Mouse (Mus musculus) c-Kit-positive CD71-positive TER-119-negative erythroid progenitor cells, embryonic 14.5 days (primary cell): ENCODE measurements around the gene Ly86.

Experiments
- DNase-seq: peaks from one replicate; pipeline ENCODE4 v3.0.0-alpha.2; 2013; ENCODE audit warnings: low read depth

The Ly86 gene

GRCm38 (mm10) chr13:37353016-37353415, 8.0 kb downstream of the Ly86 start:
- DNase-seq, result no peak

- DNase-seq, result no peak
These were observed 8.9 kb downstream of the Ly86 start for GRCm38 (mm10) chr13:37353868-37354267.

- no peak for DNase-seq
These were observed 9.4 kb downstream of the Ly86 start for GRCm38 (mm10) chr13:37354432-37354831.

- DNase-seq, result no peak
These were observed 10.8 kb downstream of the Ly86 start for GRCm38 (mm10) chr13:37355642-37356331.

GRCm38 (mm10) chr13:37356549-37356948, 11.5 kb downstream of the Ly86 start:
- DNase-seq, result no peak

DNA sequence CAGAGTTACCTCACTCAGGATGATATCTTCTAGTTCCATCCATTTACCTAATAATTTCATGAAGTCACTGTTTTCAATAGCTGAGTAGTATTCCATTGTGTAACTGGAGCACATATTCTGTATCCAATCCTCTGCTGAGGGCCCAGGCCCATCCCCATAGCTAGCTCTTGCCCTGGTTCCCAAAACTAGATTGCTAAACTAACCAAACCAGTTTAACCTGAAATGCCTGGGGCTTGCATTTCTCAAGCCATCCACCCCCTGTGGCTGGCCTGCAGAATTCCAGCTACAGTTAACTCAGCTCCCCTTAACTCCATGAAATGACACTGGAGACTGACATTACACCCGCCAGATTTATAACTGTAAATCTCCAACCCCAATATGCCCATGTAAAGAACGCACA, 13.1 kb downstream of the Ly86 start:
- DNase-seq, result no peak

DNA sequence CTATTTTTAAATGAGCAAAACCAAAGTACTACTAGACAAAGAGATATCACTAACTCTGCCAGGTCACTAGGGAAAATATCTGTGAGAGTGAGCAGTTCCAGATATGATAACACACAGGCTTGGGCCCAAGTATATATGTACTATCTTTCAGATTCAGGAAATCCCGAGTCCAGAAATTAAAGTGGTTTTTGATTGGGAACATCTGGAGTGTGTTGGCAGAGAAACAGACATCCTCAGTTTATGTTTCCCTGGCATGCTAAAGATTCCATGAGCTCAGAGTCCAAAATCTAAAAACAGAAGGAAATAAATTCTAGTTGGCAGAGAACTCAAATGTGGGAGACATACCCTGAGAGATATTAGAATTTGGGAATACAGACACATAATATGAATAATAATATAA, 16.2 kb downstream of the Ly86 start:
- DNase-seq, result no peak

- no peak for DNase-seq
These were observed 19.3 kb downstream of the Ly86 start for GRCm38 (mm10) chr13:37364351-37364750.

- DNase-seq, result no peak
These were observed 31.4 kb downstream of the Ly86 start for GRCm38 (mm10) chr13:37376411-37376810.

DNA sequence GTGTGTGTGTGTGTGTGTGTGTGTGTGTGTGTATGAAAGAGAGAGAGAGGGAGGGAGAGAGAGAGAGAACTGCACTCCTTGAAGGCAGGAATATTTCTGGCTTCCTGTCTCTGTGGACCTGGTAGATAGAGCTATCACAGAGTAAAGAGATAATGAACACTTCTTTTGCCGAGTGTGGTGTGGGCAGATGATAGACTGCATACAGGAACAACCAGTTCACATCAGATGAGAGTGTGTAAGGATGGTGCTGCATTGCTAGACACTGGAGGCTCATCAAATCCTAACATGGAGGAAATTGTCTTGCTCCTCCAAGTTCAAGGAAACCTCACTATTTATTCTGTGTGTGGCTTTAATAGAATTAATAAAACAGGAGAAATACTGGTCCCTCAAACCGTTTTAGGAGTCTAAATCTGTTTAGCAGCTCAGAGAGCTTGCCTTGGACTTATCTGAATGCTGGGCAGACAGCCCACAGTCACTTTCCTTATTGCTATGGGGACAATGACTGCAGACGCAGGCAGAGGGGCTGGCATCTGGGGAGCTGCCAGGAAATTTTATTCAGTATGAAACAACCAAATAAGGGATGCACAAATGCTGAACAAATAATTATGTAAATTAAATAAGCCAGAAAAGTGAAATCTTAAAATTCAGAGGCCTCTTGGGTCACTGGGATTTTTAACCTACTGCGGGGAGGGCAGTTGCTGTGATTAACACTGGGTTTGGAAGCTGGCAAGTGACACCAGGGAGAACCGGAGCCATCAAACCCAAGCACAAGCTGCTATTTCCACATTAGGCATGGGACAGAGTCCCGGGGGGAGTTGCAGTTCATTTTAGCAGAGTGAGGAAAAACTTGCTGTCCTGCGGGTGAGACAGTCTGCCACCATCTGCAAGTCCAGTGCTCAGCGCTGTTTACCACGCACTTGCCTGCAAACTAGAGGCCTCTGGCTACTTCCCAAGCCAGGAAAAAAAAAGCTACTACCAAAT, 43.5 kb downstream of the Ly86 start:
- DNase-seq, result no peak

DNA sequence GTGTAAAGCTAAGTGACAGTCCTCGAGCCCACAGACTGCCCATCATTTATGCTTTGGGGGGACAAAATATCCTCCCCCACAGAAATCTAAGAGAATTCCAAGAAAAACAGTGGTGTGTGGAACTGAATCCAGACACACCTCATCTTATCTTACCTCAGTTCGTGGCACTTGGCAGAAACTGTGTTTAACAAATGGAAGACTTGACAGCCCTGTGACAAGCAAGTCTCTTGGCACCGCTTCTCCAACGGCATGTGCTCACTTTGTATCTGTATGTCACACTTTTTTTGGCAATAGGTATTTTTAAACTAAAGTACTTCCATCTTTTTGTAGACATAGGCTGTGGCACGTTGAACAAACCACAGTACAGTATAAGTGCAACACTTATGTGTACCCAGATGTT, 44.3 kb downstream of the Ly86 start:
- DNase-seq, result no peak

DNA sequence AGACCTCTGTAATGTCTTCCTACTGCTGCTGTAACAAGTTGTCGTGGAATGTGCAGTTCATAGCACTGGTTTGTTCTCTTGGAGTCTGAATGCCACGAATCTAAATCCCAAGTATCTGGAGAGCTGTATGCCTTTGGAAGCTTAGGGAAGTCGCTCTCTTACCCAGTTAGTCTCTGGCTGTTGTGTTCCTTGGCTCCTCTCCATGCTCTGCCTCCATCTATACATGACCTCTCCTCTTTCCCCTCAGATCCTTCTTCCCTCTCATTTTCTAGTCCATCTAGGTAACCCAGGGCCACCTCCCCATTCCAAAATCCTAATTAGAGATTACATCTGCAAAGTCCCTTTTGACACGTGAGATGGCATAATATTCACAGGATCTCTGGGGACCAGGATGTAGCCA, 53.8 kb downstream of the Ly86 start:
- no peak for DNase-seq

DNA sequence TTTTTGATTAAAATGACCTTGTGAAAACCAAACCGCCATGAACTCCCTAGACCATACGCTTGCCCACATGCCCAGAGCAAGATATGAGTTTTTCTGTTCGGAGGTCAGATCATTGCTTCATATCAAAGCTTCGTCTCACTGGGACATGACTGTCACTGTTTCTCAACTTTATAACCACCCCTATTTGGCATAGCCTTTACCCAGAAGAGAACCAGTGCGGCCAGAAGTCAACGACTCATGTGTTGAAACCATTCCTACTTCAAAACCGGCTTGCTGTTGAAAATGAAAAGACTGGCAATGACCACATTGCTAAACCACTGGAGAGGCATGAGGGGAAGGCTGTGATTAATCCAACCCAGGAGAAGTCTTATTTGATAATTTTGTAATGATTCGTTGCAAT, 54.3 kb downstream of the Ly86 start:
- DNase-seq, result no peak

GRCm38 (mm10) chr13:37402421-37402820, 57.4 kb downstream of the Ly86 start:
- no peak for DNase-seq

DNA sequence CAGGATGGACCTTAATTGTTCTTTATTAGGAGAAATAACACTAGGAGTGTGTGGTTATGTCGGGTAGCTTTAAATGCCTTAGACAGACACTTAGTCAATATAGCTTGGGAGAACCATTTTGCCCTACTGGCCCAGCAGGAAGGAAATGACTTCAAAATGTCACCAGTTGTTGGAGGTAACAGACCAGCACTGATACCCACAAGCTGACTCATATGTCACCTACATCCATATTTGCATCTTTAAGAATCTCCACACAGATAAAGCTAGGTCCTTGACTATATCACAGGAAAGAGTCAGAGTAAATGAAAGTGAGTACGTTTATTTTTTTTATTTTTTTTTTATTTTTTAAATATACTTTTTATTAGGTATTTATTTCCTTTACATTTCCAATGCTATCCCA, 58.7 kb downstream of the Ly86 start:
- no peak for DNase-seq

DNA sequence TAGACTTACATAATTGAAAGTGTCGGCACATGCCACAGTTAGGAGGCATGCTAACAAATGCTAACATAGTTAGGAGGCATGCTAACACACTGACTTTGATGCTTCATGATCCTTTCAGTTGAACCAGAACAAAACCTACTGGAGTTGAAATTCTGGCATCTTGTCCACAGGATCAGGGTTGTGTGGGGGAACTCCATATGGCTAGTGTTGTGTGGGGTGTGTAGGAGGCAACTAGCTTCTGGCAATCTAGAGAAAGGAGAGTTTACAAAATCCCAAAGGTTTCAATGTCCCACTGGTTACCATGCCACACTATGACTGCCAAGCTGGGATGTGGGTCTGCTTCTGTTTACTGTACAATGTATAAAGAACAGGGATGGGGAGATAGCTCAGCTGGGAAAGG, 70.7 kb downstream of the Ly86 start:
- no peak for DNase-seq

DNA sequence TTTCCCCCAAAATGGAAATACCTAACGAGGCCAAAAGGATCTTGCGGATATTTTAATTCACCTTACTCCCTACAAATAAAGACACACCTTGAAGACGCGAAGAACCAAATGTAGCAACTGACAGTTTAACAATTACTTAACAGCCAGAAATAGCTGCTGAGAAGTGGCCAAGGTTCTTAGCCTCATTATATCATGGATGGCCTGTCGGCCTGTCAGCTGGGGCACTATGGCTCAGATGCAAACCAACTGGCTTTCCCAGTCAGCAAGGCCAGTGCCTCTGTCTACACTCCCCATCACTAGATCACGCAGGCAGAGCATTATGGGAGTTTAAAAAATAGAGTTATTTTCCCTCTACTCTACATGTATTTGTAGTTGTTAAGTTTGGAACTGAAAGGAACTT, 78.4 kb downstream of the Ly86 start:
- no peak for DNase-seq

DNA sequence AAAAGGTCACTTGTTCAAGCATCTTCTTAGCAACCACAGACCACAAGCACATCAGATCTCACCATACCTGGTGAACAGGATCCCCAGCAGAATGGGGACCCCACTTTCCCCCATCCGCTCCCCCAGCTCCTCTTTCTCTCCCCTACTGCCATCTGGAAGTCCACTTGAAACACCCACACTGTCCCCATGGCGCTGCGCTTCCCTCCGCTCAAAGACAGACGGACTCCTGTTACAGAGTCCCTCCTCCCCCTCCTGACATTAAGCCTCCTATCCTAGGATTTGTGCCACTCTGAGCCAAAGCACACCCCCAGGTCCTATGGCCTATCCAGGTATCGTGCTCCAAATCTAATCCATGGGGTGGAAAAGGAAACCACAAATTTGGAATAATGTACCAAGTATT, 79.9 kb downstream of the Ly86 start:
- no peak for DNase-seq

DNA sequence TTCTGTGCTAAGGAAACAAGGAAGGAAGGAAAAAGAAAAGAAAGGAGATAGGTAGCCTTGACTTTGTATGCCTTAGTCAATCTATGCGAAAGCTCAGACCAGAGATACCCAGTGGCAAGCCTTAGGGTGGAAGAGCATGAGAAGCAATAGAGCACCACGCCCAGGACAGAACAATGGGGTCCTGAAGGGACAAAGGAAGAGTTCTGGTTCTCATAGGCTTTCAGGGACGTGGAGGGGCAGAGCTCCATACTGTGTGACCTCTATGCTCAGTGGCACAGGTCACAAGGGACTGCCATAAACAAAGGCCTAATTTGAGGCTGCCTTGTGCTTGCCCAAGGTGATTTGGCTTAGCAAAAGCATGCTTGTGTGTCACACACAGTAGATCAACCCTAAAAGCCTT, 80.4 kb downstream of the Ly86 start:
- no peak for DNase-seq

GRCm38 (mm10) chr13:37426578-37427336, 81.7 kb downstream of the Ly86 start:
- DNase-seq, result no peak

DNA sequence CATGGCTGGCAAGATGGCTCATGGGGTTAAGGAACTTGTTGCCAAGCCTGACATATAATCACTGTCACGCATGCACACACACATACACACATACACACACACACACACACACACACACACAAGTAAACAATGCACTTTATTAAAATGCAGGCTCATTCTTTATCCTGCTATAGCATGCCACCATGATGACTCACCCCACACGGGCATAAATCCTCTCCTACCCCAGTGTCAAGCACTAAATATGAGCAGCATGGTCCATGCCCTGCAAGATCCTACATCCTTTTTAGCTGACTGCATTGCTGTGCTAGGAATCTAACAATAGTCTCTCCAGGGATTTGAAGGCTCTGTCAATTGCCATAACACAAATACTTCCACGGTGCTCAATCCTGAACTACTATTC, 83.5 kb downstream of the Ly86 start:
- DNase-seq, result no peak

DNA sequence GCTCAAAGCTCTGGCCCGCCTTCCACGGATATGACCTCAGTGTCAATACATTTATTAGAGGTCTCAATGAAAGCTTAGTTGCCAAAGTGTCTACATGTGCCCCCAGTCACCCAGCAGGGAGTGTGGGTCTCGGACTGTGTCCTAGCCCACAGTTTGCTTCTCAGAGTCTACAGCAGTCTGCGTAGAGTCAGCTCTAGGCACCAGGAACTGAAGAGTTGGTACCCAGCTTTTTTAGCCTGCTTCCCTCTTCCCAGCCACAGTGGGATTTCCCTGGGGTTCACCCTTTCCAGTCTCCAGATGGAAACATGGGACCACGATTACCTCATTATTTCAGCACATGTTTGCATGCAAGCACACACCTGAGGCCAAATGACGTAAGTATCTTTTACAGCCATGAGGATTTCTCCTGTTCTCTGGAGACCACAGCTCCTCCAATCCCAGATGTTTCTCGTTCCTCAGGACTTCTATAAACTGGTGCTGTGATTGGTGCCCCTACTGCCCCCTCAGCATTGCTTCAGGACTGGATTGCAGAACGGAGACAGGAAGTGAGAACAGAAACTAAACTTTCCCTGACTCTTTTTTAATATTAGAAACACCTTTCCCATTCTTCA, 84.8 kb downstream of the Ly86 start:
- DNase-seq, result no peak
